Mouse (Mus musculus) midbrain, embryonic 14.5 days (tissue): ENCODE measurements around the gene Ostc. TPM values are rescaled to one million over a fixed set of nuclear protein-coding genes. Genes with fewer than 3 reads are reported as not detected.

Source experiments
- ATAC-seq: fragments of 200-750 bp; cut with Nextera tagmentation; 2 replicates; pipeline ENCODE4 v1.8.0; 2017; ENCODE audit warnings: moderate number of reproducible peaks, moderate library complexity; ENCODE audit not compliant: low FRiP score, low TSS enrichment
- DNase-seq: peaks from one replicate; pipeline ENCODE4 v3.0.0-alpha.2; 2015
- H3K27ac ChIP-seq: fragments of 300-500 bp; sonication (generic); replicated peaks from 2 replicates; pipeline ENCODE4 v1.5.1; 2014; ENCODE audit warnings: mild to moderate bottlenecking, low read depth, low read length, moderate library complexity
- H3K27me3 ChIP-seq: fragments of 300-500 bp; sonication (generic); 2 replicates; pipeline ENCODE4 v1.6.1; 2014; ENCODE audit warnings: low read length, control low read depth, mixed read lengths; ENCODE audit not compliant: control insufficient read depth, insufficient read depth
- H3K36me3 ChIP-seq: fragments of 300-500 bp; sonication (generic); 2 replicates; pipeline ENCODE4 v1.6.1; 2014; ENCODE audit warnings: low read length, control low read depth; ENCODE audit not compliant: control insufficient read depth, insufficient read depth
- H3K4me1 ChIP-seq: fragments of 300-500 bp; sonication (generic); 2 replicates; pipeline ENCODE4 v1.6.1; 2014; ENCODE audit warnings: mild to moderate bottlenecking, antibody characterized with exemption, low read length, control low read depth; ENCODE audit not compliant: control insufficient read depth, insufficient read depth
- H3K4me2 ChIP-seq: fragments of 300-500 bp; sonication (generic); 2 replicates; pipeline ENCODE4 v1.6.1; 2014; ENCODE audit warnings: mild to moderate bottlenecking, low read length, moderate library complexity
- H3K4me3 ChIP-seq: fragments of 300-500 bp; sonication (generic); replicated peaks from 2 replicates; pipeline ENCODE4 v1.5.1; 2014; ENCODE audit warnings: low read depth, low read length
- H3K9ac ChIP-seq: fragments of 300-500 bp; sonication (generic); replicated peaks from 2 replicates; pipeline ENCODE4 v1.6.1; 2014; ENCODE audit warnings: mild to moderate bottlenecking, low read length, moderate library complexity
- H3K9me3 ChIP-seq: fragments of 300-500 bp; sonication (generic); 2 replicates; pipeline ENCODE4 v1.6.1; 2016; ENCODE audit warnings: low read length, control low read depth, mixed read lengths; ENCODE audit not compliant: control insufficient read depth
- WGBS: fragments of 180-500 bp; shearing (Covaris S2); extraction: QIAGEN DNeasy Blood & Tissue Kit; methylation state at CpG from one replicate; pipeline ENCODE4 v1.1.7; 2014; 5-methylcytosine and 5-hydroxymethylcytosine counted together
- polyA plus RNA-seq: library from polyadenylated mRNA; unstranded; fragments of >200 nt; fragmentation: Nextera tagmentation; extraction: Ambion mirVana; gene quantifications from 2 replicates; pipeline ENCODE4 v1.2.1, GENCODE M21; 2014

The Ostc gene
- polyA plus RNA-seq: 223 and 240 TPM in 2 replicates

- H3K4me1 ChIP-seq: peaks cover 22% of the 10 kb centered on the region
- under 1% methylated on average over 45 of the region's 45 CpGs for WGBS
- H3K9ac ChIP-seq: peak within 1 kb of the TSS; percentile 78
Measured at GRCm38 (mm10) chr3:130708967-130709924, at the start of gene Ostc. TSS of gene Ostc (minus strand) at chr3:130709444.

DNA sequence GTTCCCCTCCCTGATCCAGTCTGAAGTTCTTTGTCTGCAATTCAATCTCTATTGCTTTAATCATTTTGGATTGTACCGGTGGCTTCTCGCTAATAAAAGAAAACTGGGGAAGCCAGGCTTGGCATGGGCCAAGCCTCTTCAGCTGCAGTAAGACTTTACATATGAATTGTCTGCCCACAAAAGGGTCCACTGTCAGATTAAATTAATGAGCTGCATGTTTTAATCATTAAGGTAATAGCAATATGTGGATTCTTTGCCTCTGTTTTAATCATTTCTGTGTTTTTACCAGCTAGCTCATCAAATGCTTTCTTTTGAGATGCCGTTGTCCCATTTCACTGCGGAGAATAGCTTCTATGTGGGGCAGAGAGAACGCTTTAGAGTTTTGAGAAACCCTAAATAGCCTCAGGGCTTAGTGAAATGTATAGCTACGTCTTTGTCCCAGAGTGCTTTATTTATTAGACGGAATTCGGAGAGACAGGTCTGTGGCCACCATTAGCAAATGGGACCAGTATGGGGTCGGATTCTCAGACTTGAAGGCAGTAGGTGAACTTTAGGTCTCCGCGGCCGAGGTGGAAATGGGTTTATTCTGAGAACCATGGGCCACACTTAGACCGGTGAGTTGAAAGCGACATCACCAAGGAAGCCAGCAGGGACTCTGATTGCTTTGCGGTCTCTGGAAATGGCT is 49.1 kb upstream of the Ostc start:
- Histone ChIP-seq H3K4me2 (peak overlapping the region; percentile 24), H3K9ac (no peak overlapping the region), H3K36me3 (no peaks in the 10 kb centered on the region), H3K27ac (peak overlapping the region; percentile 67; the same call in 1 of the 2 replicates), H3K9me3 (no peaks in the 10 kb centered on the region), H3K4me1 (peaks cover 13% of the 10 kb centered on the region), H3K4me3 (no peak overlapping the region), H3K27me3 (no peaks in the 10 kb centered on the region)
- WGBS: 28% methylated on average over 15 of the region's 15 CpGs
- ATAC-seq (peak; percentile 61; the same call in 1 of the 2 replicates), DNase-seq (peak; percentile 58)

More at GRCm38 (mm10) chr3:130708967-130709924, at the start of gene Ostc:
- DNase-seq (peak; percentile 99), ATAC-seq (peak; percentile 97)
- H3K36me3 ChIP-seq: no peaks in the 10 kb centered on the region
- peak within 1 kb of the TSS; percentile 74 for H3K4me3 ChIP-seq
- H3K9me3 ChIP-seq: no peaks in the 10 kb centered on the region
- H3K4me2 ChIP-seq: peak within 1 kb of the TSS; percentile 83
- H3K27ac ChIP-seq: peak within 1 kb of the TSS; percentile 87
- H3K27me3 ChIP-seq: no peaks in the 10 kb centered on the region

GRCm38 (mm10) chr3:130757117-130757852 is 48.0 kb upstream of the Ostc start:
- H3K9ac ChIP-seq: no peak overlapping the region
- WGBS: 61% methylated on average over 8 of the region's 8 CpGs
- peak overlapping the region; percentile 67 for H3K27ac ChIP-seq
- no peaks in the 10 kb centered on the region for H3K27me3 ChIP-seq
- peak overlapping the region; percentile 24; the same call in 1 of the 2 replicates for H3K4me2 ChIP-seq
- H3K4me3 ChIP-seq: no peak overlapping the region
- peak; percentile 44 for DNase-seq
- no peaks in the 10 kb centered on the region for H3K9me3 ChIP-seq
- no peaks in the 10 kb centered on the region for H3K36me3 ChIP-seq
- ATAC-seq: peak; percentile 34; the same call in 1 of the 2 replicates
- peaks cover 13% of the 10 kb centered on the region for H3K4me1 ChIP-seq

GRCm38 (mm10) chr3:130749206-130749605 is 40.0 kb upstream of the Ostc start:
- Histone ChIP-seq H3K9ac (no peak overlapping the region), H3K4me2 (no peak overlapping the region), H3K27me3 (no peaks in the 10 kb centered on the region), H3K36me3 (no peaks in the 10 kb centered on the region), H3K4me1 (peaks cover 11% of the 10 kb centered on the region), H3K4me3 (no peak overlapping the region), H3K27ac (no peak overlapping the region), H3K9me3 (peaks cover 4% of the 10 kb centered on the region; the same call in 1 of the 2 replicates)
- no peak for ATAC-seq
- 88% methylated on average over 3 of the region's 3 CpGs for WGBS
- no peak for DNase-seq

GRCm38 (mm10) chr3:130746673-130747619 is 37.7 kb upstream of the Ostc start:
- Histone ChIP-seq H3K36me3 (no peaks in the 10 kb centered on the region), H3K27ac (peak overlapping the region; percentile 66; the same call in 1 of the 2 replicates), H3K9ac (no peak overlapping the region), H3K4me1 (peaks cover 11% of the 10 kb centered on the region), H3K4me2 (no peak overlapping the region), H3K4me3 (no peak overlapping the region), H3K27me3 (no peaks in the 10 kb centered on the region), H3K9me3 (peaks cover 4% of the 10 kb centered on the region; the same call in 1 of the 2 replicates)
- no peak for ATAC-seq
- WGBS: 21% methylated on average over 10 of the region's 10 CpGs
- DNase-seq: peak; percentile 26

DNA sequence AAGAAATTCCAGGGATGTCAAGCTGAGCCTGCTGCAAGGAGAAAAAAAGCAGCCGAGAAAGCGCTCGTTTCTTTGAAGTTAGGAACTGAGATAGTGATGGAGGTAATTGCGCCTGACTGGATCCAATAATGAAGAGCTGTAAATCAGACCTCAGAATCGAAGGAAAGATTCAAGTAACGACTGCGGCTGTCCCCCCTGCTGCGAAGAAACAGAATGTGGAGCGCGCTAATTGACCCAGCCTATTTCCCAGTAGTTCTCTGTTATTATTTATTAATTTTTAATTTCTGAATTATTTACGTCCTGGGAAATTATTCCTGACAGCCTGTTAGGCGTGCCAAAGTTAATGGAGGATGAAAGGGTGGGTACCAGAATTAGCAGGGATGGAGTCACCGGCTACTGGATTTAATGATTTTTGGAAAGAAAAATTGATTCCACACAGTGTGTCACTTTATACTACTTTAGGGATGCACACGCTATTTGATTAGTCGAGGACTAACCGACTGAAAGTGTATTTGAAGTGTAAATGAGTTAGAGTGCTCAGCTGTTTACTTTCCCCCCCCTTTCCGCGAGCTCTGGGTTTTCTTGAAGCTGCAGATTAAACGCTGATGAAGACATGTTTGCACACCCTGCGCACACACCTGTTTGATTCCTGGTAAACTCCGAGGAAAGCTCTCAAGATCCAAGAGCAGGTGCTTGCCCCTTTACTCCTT is 28.6 kb upstream of the Ostc start:
- peak; percentile 79 for ATAC-seq
- Histone ChIP-seq H3K9me3 (no peaks in the 10 kb centered on the region), H3K9ac (no peak overlapping the region), H3K4me3 (no peak overlapping the region), H3K27ac (no peak overlapping the region), H3K4me1 (0 out of 2 replicates have a peak, but pooled peaks cover 3% of the 10 kb centered on the region), H3K27me3 (no peaks in the 10 kb centered on the region), H3K36me3 (no peaks in the 10 kb centered on the region), H3K4me2 (no peak overlapping the region)
- WGBS: 34% methylated on average over 21 of the region's 21 CpGs
- peak; percentile 80 for DNase-seq

DNA sequence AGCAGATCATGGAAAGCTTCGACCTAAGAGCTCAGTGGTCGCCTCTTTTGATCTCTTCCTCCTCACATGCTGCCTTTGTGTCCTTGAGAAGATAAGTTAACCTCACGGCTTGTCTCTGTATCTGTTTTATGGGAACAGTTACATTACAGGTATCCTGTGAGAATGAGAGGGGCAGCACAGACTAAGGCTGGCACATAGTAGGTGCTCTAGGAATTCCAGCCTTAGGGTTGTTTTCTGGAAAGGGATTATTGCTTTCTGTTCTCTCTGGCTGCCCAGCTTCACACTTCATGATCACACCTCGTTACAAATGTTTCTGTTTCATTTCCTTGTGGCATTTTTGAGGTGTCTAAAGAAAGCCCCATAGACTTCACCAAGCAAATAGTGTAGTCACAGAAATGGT is 27.5 kb upstream of the Ostc start:
- no peak for ATAC-seq
- WGBS: 47% methylated on average over 4 of the region's 4 CpGs

More for the DNA sequence above, 27.5 kb upstream of the Ostc start:
- Histone ChIP-seq H3K9me3 (no peaks in the 10 kb centered on the region), H3K9ac (no peak overlapping the region), H3K4me3 (no peak overlapping the region), H3K36me3 (no peaks in the 10 kb centered on the region), H3K4me2 (no peak overlapping the region), H3K27me3 (no peaks in the 10 kb centered on the region), H3K27ac (peak overlapping the region; percentile 70), H3K4me1 (0 out of 2 replicates have a peak, but pooled peaks cover 3% of the 10 kb centered on the region)
- no peak for DNase-seq
